Mouse (Mus musculus): ENCODE measurements at regions not wholly inside any gene's neighbourhood (a gene's known extent, or its start where the extent isn't known, plus 50 kb on each side); places are given as distances from the start of the nearest gene placed in this dataset.

DNA sequence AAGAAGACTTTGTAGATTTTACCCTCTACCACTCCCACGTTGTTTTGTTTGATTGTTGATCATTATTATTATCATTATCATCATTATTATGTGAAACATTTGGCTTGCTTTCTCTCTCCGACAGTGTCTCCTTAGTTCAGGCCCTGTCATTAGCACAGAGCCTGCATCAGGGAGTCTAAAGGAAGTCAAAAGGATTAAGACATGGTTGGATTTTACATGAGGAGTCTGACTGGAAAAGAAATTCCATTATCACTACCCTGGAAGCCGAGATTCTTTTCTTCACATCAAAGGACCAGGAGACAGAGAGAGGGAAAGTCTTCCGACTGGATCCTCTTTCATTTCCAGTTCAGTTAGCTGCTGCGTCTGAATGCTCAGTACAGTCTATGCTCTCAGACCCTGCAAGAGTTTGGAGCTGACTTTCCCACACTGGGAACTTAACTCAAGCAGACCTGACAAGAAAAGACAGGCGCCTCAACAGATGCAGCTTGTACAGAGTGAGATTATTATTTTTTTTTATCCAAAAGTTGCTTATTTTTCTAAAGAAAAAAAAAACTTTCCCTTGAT is 184.1 kb upstream of the Btbd3 start:
- 60% methylated on average over 6 of the region's 6 CpGs for WGBS
- TF ChIP-seq POLR2A (IDR thresholded peaks at IDR 0.05; ENCODE audit: low read depth, low read length): no peak
- TF ChIP-seq CTCF (IDR thresholded peaks at IDR 0.05; ENCODE audit: extremely low read depth, insufficient read length, insufficient replicate concordance, low read depth, low read length): no peak

DNA sequence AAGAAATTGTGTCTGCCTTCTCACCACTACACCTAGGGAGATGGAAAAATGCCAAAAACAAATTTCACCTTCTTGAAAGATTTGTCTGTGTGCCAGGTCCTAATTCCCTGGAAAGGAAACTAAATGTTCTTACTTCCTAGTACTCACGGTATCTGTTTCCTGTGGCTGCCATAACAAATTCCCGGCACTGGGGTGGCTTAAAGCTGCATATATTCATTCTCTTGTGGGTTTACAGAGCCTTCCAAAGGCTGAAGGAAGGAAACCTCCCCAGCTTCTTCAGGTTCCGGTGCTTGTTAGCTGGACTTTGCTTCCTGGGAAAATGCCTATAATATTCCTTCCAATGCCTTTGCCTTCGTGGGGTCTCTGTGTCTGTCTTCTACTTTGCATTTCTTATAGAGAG is 203.3 kb upstream of the Btbd3 start:
- TF ChIP-seq POLR2A (IDR thresholded peaks at IDR 0.05; ENCODE audit: low read depth, low read length) (no peak), CTCF (IDR thresholded peaks at IDR 0.05; ENCODE audit: extremely low read depth, insufficient read length, insufficient replicate concordance, low read depth, low read length) (no peak)
- WGBS: 83% methylated on average over 4 of the region's 4 CpGs
- Histone ChIP-seq H3K4me1 (ENCODE audit: control insufficient read depth, insufficient read depth, insufficient read length, low read length) (no peaks in the 10 kb centered on the region), H3K27me3 (ENCODE audit: control insufficient read depth, insufficient read depth, low read length) (no peaks in the 10 kb centered on the region), H3K36me3 (ENCODE audit: control insufficient read depth, insufficient read depth, low read length) (no peaks in the 10 kb centered on the region), H3K4me3 (ENCODE audit: low read depth, low read length) (no peak overlapping the region), H3K27ac (ENCODE audit: insufficient read depth, low read depth, low read length) (no peak overlapping the region)

More for the DNA sequence above, 184.1 kb upstream of the Btbd3 start:
- H3K27me3 ChIP-seq (ENCODE audit: control insufficient read depth, insufficient read depth, low read length): no peaks in the 10 kb centered on the region
- no peaks in the 10 kb centered on the region for H3K4me1 ChIP-seq (ENCODE audit: control insufficient read depth, insufficient read depth, insufficient read length, low read length)
- no peak overlapping the region for H3K4me3 ChIP-seq (ENCODE audit: low read depth, low read length)
- no peak overlapping the region for H3K27ac ChIP-seq (ENCODE audit: insufficient read depth, low read depth, low read length)
- no peaks in the 10 kb centered on the region for H3K36me3 ChIP-seq (ENCODE audit: control insufficient read depth, insufficient read depth, low read length)

DNA sequence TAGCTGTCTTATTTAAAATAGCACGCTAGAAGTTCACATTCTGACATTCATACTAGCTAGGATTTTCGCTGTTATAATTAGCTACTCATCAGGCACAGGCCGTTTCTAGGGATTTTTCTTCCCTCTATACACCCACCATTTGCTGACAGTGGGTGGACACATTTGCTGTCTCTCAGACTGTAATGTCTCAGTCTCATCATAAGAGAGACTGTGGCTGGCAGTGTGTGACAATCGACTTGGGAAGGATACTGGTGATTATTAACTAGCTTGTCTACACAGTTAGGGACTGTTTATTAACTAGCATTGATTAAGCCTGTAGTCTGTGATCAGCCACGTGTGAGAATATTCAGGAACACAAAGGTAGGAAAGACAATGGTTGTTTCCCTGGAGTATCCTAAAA is 208.0 kb upstream of the Btbd3 start:
- 55% methylated on average over 5 of the region's 5 CpGs for WGBS
- H3K27ac ChIP-seq (ENCODE audit: insufficient read depth, low read depth, low read length): no peak overlapping the region
- H3K36me3 ChIP-seq (ENCODE audit: control insufficient read depth, insufficient read depth, low read length): no peaks in the 10 kb centered on the region
- no peak for TF ChIP-seq POLR2A (IDR thresholded peaks at IDR 0.05; ENCODE audit: low read depth, low read length)
- no peak for TF ChIP-seq CTCF (IDR thresholded peaks at IDR 0.05; ENCODE audit: extremely low read depth, insufficient read length, insufficient replicate concordance, low read depth, low read length)
- H3K27me3 ChIP-seq (ENCODE audit: control insufficient read depth, insufficient read depth, low read length): no peaks in the 10 kb centered on the region
- no peak overlapping the region for H3K4me3 ChIP-seq (ENCODE audit: low read depth, low read length)
- no peaks in the 10 kb centered on the region for H3K4me1 ChIP-seq (ENCODE audit: control insufficient read depth, insufficient read depth, insufficient read length, low read length)

GRCm38 (mm10) chr2:138047781-138048201 is 208.6 kb upstream of the Btbd3 start:
- 45% methylated on average over 11 of the region's 11 CpGs for WGBS
- Histone ChIP-seq H3K4me1 (ENCODE audit: control insufficient read depth, insufficient read depth, insufficient read length, low read length) (no peaks in the 10 kb centered on the region), H3K27ac (ENCODE audit: insufficient read depth, low read depth, low read length) (no peak overlapping the region), H3K4me3 (ENCODE audit: low read depth, low read length) (no peak overlapping the region), H3K27me3 (ENCODE audit: control insufficient read depth, insufficient read depth, low read length) (no peaks in the 10 kb centered on the region), H3K36me3 (ENCODE audit: control insufficient read depth, insufficient read depth, low read length) (no peaks in the 10 kb centered on the region)
- TF ChIP-seq POLR2A (IDR thresholded peaks at IDR 0.05; ENCODE audit: low read depth, low read length): no peak
- no peak for TF ChIP-seq CTCF (IDR thresholded peaks at IDR 0.05; ENCODE audit: extremely low read depth, insufficient read length, insufficient replicate concordance, low read depth, low read length)

DNA sequence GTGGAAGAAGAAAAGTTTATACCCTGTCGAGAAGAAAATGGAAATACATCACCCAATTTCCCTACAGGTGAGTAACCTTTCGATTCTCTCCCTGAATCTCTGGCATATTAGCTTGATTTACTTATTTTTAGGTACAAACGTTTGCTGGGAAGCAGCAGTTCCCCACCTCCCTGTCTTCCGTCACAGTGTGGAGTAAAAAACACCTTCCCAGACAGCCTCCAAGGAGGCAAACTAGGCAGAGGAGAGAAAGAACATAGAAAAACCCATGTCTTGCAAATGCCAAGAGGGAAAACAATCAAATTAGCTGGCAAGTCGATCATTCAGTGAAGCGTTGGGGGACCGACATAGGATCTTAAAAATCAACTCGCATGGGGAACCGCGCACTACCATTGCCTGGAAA is 209.0 kb upstream of the Btbd3 start:
- WGBS: 75% methylated on average over 10 of the region's 10 CpGs
- Histone ChIP-seq H3K27me3 (ENCODE audit: control insufficient read depth, insufficient read depth, low read length) (no peaks in the 10 kb centered on the region), H3K4me3 (ENCODE audit: low read depth, low read length) (no peak overlapping the region), H3K27ac (ENCODE audit: insufficient read depth, low read depth, low read length) (no peak overlapping the region), H3K4me1 (ENCODE audit: control insufficient read depth, insufficient read depth, insufficient read length, low read length) (no peaks in the 10 kb centered on the region), H3K36me3 (ENCODE audit: control insufficient read depth, insufficient read depth, low read length) (no peaks in the 10 kb centered on the region)
- no peak for TF ChIP-seq POLR2A (IDR thresholded peaks at IDR 0.05; ENCODE audit: low read depth, low read length)
- TF ChIP-seq CTCF (IDR thresholded peaks at IDR 0.05; ENCODE audit: extremely low read depth, insufficient read length, insufficient replicate concordance, low read depth, low read length): no peak

DNA sequence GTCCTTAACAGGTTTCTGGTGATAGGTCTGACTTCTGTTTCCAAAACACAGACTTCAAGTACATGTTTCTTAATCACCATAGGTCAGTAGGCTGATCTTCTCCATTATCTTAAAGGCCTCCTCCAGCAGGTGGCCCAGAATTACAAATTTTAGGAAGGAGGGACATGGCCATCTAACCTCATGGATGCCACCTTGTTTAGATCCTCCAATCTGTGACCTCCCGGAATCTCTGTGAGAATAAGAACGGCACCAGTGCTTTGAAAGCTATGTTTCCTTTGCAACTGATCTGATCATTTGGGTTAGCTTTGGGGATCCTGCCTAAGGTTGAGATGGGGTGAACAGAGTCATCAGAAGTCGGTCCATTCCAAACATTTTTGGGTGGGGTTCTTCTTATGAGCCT is 209.4 kb upstream of the Btbd3 start:
- Histone ChIP-seq H3K27me3 (ENCODE audit: control insufficient read depth, insufficient read depth, low read length) (no peaks in the 10 kb centered on the region), H3K36me3 (ENCODE audit: control insufficient read depth, insufficient read depth, low read length) (no peaks in the 10 kb centered on the region), H3K27ac (ENCODE audit: insufficient read depth, low read depth, low read length) (no peak overlapping the region), H3K4me3 (ENCODE audit: low read depth, low read length) (no peak overlapping the region), H3K4me1 (ENCODE audit: control insufficient read depth, insufficient read depth, insufficient read length, low read length) (no peaks in the 10 kb centered on the region)
- TF ChIP-seq POLR2A (IDR thresholded peaks at IDR 0.05; ENCODE audit: low read depth, low read length) (no peak), CTCF (IDR thresholded peaks at IDR 0.05; ENCODE audit: extremely low read depth, insufficient read length, insufficient replicate concordance, low read depth, low read length) (no peak)
- 88% methylated on average over 3 of the region's 3 CpGs for WGBS

DNA sequence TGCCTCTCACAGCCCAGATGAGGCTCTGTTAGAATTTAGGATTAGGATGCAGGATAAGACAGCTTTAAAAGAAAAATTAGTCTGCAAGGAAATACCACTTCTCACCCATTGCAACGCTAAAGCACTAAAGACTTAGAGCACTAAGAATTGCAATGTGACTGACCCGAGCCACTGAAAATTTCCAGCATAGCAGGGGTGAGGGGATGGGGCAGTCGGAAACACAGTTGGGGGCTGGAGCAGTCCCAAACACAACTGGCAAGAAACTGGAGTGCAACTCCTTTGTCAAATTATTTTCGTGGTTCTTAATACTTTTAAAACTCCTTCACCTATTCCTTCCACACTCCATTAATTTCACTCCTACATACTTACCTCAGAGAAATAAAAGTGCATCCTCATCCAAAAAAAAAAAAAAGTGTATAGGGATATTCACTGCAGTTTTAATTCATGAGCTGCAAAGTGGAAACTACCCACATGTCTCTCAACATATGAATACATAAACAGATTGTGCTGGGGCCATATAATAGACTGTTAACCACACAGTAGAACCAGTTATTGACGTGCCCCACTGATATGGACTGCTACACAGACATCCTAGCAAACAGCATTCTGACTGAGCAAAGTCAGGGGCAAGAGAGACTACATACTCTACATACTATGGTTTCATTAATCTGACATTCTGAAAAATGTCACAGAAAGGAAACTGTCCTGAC is 210.3 kb upstream of the Btbd3 start:
- no peaks in the 10 kb centered on the region for H3K27me3 ChIP-seq (ENCODE audit: control insufficient read depth, insufficient read depth, low read length)
- no peaks in the 10 kb centered on the region for H3K36me3 ChIP-seq (ENCODE audit: control insufficient read depth, insufficient read depth, low read length)
- H3K27ac ChIP-seq (ENCODE audit: insufficient read depth, low read depth, low read length): no peak overlapping the region
- H3K4me1 ChIP-seq (ENCODE audit: control insufficient read depth, insufficient read depth, insufficient read length, low read length): no peaks in the 10 kb centered on the region
- H3K4me3 ChIP-seq (ENCODE audit: low read depth, low read length): no peak overlapping the region
- WGBS: 45% methylated on average over 5 of the region's 5 CpGs
- TF ChIP-seq POLR2A (IDR thresholded peaks at IDR 0.05; ENCODE audit: low read depth, low read length): no peak
- TF ChIP-seq CTCF (IDR thresholded peaks at IDR 0.05; ENCODE audit: extremely low read depth, insufficient read length, insufficient replicate concordance, low read depth, low read length): no peak
